Mouse (Mus musculus) c-Kit-positive CD71-positive TER-119-positive erythroid progenitor cells, embryonic 14.5 days (primary cell): Measurements from ENCODE around the gene Pfdn6.
"Not testable (repeated sequence)": the region's sequence is repeated elsewhere in the genome, so short reads cannot be mapped to it uniquely, and the experiment has no call there.

Source experiments
- DNase-seq: peaks from one replicate; pipeline ENCODE4 v3.0.0-alpha.2; 2013; ENCODE audit warnings: low spot score

The Pfdn6 gene

DNA sequence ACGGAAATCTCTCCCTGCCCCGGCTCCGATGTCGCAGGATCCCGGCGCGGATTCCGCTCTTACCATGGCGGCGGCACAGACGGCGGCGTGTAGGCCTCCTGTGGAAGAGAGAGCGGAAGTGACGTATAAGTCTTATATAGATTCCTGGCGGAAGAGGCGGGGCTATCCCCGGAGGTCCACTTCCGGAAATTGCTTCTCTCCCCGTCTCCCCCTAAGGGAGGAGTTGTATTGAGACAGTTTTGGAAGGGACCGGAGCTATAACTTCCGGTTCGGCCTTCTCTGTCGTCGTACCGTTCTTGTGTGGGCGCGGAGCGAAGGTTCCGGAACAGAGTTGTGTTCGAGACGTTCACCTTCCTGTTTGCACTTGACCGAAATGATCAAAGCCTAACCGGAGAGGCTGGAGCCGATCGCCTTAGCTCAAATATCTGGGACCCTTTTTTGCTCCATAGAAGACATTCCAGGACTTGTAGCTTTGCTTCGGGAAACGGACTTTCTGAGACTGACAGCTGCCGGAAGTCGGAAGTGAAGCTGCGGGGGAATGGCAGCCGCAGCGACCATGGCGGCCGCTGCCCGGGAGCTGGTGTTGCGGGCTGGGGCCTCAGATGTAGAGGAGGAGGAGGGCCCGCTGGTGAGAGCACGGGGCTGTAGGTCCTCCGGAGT lies 15.5 kb upstream of the Pfdn6 start, which contains the start of the genes Vps52 and Rps18:
Gene Vps52, plus strand, starts transcription at position 258 of the 660 bp plus-strand sequence.
Gene Rps18, minus strand, starts transcription at position 447 of the 660 bp plus-strand sequence.
- peak; percentile 96 for DNase-seq

DNA sequence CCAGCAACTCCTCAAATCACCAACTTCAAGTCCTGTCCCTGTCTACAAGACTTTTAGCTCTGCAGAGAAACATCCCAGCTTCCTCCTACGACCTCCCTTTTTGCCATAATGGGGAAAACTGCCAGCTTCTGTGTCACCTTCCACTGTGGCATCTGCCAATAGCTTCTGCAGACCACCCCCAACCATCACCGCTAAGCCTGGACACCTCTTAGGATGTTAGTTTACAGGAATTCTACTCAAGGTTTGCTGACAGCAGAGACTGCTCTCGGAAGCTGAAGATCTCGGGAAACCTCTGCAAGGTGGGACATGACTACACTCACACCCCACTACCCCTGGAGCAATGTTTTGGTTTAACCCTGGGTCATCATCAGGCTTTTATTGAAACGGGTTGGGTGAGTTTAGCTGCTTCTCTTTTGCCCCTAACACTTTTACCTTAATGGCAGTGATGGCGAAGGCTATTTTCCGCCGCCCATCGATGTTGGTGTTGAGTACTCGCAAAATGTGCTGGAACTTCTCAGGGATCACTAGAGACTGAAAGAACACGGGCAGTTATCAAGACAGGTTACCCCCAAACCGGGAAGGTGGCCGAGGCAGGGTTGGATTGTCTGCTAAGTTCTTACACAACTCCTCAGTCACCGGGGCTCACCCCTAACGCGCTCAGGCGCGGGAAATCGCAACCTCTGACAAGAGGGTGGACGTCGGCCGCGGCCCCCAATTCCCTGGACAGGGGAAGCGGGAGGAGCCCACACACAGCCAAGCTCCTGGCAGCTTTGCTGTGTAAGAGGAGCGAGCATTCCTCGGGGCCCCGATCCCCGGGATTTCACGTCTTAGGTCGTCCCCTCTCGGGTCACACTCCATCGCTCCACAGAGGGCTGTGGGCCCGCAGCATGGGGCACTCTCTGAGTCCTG lies 14.8 kb upstream of the Pfdn6 start:
- no peak for DNase-seq

DNA sequence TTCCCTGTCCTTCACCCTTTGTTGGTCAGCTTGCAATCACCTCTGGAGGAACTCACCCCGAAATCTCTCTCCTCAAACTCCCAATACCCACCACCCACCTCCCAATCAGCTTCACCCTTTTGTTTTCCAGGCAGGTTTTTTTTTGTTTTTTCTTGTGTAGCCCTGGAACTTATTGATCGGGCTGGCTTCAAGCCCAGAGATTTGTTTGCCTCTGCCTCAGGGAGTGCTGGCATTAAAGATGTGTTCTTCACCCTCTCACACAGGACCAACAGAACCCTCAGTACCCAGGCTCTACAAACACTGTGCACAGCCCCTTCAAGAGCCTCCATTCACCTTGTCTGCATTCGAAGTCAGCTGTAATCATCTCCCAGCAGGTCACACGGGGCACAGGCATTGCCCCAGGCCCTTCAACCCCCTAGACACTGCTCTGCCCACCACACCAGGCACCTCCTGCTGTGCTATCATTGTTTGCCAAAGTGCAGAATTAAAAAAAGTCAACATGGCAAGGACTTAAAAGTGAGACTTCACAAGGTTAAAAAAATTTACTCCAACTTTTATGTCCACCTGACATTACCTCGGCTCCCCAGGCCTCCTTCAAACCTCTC lies 13.9 kb upstream of the Pfdn6 start:
- DNase-seq, result no peak

DNA sequence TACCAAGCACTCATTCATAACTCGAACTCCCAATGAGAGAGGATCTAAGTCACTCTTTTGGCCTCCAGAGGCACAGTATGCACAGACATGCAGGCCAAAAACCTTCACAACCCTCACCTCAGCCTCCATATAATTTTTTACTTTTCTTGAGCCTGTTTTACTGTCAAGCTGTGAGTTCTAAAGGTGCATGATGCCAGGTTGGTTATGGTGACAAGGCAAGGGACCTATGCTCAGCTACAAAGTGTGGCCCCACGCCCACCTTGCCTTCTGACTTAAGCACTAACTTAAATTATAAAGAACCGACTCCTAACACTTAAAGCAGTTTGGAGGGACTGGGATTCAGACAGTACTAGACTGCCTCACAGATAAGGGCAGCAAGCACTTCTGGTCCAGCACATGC lies 13.2 kb upstream of the Pfdn6 start:
- DNase-seq, result no peak

DNA sequence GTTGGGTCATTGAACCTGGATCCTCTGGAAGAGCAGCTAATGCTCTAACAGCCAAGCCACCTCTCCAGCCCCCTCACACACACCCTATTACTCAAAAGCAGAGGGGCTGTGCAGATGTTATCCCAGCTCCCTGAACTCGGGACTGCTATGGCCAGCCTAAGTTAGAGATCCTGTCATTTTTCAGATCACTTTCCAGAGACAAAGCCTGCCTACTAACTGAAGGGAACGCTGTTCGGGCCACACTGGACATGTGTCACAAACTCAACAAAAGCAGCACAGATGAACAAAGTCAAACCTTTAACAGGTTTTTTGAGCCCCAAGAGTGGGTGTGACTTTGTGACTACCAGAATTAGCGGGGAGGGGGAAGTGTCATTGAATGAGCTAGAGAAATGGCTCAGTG lies 12.7 kb upstream of the Pfdn6 start:
- no peak for DNase-seq

DNA sequence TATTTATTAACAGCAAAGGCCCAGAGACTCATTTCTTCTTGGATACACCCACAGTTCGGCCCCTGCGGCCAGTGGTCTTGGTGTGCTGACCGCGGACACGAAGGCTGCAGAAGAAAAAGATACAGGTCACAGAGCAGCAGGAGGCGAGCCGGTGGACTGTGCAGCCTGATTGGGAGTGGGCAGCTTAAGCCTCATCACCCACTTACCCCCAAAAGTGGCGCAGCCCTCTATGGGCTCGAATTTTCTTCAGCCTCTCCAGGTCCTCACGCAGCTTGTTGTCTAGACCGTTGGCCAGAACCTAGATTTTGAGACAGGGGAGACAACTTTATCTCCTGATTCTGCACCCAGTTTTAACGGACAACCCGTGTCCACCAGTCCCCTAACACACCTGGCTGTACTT lies 11.9 kb upstream of the Pfdn6 start:
- not testable (repeated sequence) for DNase-seq

DNA sequence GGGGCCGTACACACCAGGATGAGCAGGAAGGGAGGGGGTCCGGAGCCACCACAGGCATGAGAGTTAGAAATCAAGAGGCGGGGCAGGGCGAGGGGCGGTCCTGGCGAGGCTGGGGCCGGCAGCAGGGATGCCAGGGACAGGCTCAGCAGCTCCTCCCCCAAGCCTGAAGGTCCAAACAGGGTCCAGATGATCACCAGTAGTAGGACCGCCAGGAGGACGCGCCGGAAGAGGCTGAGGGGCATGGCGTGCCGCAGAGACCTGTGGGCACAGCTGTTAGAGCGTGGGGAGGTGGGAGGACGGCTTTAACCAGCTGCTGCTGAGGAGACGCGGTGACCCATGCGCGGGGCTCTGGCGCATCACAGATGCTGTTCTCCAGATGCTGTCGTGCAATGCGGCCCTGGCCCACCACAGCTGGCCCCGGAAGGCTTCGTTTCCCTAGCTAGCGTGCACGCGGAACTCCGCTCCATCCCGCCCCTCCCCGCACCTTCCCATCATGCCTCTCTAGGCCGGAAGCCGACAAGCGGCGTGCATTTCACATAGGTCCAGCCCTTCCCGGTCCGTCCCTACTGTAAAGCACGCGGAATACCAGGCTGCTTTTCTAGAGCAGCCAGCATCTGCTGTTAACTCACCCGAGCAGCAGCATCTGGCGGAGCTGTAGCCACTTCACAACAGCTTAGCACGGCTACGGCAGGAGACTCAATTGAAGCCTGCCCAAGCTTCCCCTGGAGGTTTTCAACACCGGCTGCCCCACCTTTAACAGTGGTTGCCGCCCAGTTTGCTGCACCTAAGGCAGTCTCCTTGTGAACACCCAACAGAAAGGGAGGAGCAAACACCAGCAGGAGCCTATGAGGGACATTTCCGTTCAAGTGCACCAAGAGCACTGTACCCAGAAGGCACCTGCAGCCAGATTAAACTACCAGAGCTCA lies 11.1 kb upstream of the Pfdn6 start, which contains the start of gene B3galt4:
Gene B3galt4, minus strand, starts transcription at position 468 of the 926 bp plus-strand sequence.
- DNase-seq, result peak; percentile 85

DNA sequence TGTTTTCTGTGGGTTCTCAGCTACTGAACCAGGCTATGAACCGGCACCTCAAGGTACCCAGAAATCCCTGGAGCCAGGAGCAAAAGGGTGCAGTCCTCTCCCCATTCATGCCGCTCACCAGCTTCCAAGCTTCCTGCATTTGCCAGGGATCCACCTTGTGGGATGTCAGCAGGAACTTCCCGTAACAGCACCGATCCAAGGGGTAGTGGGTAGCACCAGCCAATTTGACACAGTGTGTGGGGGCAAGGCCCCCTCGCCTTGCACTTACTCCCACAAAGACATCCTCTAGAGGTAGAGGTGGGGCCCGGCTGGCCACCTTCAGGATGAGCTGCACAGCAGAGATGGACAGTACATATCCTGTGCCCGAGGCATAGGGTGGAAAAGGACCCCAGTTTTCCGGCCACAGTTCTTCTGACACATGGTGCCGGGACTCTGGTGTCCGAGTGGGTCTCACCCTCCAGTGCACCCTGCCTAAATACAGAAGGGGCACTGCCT lies 10.0 kb upstream of the Pfdn6 start:
- no peak for DNase-seq

DNA sequence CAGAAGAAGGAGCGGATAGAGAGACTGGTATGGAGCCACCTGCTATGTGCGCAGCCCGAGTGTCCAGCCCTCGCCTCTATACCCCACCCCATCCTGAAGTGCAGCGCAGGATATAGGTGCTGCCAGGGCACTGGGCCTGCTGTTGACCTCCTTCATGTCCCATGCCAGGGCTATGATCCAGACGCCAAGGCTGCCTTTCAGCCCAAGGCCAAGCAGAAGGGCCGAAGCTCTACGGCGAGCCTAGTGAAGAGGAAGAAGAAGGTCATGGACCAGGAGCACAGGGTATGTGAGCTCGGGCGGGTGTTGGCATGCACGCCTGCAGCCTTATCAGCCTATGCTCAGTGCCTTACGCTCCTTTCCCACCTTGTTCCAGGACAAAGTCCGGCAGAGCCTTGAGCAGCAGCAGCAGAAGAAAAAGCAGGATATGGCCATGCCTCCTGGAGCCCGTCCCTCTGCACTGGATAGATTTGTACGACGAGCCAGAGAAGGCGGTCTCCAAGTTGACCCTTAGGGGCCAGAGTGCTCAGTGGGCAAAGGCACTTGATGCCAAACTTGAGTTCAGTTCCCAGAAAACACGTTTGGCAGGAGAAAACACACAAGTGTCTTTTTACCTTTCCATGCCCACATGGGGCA lies 8.9 kb upstream of the Pfdn6 start:
- DNase-seq, result no peak

DNA sequence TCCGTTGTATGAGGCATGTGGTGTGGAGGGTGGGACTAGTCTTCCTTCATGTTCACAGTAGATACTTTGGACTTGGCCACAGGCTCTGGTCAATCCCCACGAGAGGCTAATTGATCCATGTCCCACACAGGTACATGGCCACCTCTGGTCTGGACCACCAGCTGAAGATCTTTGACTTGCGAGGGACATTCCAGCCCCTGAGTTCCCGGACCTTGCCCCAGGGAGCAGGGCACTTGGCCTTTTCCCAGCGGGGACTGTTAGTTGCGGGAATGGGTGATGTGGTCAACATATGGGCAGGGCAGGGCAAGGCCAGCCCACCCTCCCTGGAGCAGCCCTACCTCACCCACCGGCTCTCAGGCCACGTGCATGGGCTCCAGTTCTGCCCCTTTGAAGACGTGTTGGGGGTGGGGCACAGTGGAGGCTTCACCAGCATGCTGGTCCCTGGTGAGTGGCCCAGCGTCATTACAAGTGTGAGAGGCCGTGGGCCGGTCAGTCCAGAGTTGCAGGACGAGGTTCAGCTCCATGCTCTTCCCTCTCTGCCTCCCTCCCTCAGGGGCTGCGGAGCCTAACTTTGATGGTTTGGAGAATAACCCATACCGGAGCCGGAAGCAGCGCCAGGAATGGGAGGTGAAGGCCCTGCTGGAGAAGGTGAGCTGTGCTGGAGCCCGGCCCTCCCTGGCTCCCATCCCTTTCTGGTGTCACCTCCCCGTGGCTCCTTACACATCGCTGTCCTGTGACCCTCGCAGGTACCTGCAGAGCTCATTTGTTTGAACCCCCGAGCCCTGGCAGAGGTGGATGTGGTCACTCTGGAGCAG lies 8.2 kb upstream of the Pfdn6 start:
- DNase-seq, result no peak

DNA sequence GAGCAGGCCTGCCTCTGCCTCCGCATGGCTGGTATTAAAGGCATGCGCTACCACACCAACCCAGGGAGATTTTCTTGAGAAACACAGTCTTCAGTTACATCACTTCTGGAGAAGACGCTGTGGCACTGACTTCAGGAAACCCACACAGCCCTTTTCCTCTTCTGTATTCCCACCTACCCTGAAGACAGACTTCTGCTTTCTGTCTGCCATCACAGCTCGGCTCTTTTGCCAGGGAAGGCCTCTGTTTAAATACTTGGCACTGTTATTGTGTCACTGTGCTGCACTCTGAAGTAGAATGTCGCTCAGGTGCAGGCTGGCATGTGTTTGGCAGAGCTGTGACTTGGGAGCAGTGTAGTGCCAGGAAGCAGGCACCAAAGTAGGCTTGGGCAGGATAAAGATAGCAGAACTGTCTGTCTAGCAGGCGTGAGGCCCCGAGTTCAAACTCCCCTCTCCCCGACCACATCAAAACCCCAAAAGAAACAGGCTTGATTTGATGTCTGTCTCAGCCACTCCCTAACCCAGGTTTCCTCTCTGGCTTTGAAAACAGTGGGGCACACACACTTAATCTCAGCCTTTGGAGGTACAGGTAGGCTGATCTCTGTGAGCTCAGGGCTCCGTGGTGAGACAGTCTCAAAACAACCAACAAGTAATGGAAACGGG lies 7.4 kb upstream of the Pfdn6 start:
- DNase-seq, result no peak

DNA sequence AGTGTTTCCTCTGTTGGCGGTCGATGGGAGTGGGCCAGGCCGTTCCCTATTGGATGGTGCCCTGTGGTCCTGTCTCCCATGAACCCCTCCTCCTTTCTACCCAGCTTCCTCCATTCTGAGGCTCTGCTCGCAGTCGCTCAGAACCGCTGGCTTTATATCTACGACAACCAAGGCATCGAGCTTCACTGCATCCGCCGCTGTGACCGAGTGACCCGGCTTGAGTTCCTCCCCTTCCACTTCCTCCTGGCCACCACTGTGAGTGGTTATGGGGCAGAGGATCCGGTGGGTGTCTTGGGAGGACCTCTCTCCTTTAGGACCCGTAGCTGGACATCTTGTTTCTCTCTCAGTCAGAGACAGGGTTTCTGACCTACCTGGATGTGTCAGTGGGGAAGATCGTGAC lies 3.3 kb upstream of the Pfdn6 start:
- DNase-seq, result no peak

DNA sequence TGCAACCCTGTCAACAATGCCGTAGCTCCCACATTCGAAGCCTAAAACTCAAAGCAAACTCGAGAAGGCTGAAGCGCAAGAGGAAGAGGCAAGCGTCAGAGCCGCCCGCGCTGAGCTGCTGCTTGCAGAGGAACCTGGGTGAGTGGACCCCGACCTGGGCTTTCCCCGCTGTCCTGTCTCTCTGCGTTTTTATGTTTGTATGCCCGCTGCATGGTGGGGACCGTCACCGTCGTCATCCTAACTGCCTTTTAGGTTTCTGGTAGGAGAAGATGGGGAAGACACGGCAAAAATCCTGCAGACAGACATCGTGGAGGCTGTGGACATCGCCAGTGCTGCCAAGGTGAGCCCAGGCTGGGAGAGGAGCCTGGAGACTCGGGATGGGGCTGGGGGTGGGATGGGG lies 1.2 kb upstream of the Pfdn6 start:
- DNase-seq, result no peak

DNA sequence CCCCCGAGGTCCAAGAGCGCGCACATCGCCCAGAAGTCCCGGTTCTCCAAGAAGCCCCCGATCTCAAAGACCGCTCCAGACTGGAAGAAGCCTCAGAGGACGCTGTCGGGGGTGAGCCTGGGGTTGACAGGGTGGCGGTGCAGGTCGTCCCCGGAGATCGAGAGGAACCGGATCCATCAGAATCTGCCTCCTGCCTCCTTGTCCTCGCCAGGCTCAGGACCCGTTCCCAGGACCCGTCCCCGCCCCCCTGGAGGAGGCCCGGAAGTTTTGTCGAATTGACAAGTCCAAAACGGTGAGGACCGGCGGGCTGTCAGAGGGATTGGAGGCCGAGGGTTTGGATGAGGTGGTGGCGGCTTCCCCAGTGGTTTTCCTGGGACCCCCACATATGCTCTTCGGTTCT lies 838 bp upstream of the Pfdn6 start:
- no peak for DNase-seq

DNA sequence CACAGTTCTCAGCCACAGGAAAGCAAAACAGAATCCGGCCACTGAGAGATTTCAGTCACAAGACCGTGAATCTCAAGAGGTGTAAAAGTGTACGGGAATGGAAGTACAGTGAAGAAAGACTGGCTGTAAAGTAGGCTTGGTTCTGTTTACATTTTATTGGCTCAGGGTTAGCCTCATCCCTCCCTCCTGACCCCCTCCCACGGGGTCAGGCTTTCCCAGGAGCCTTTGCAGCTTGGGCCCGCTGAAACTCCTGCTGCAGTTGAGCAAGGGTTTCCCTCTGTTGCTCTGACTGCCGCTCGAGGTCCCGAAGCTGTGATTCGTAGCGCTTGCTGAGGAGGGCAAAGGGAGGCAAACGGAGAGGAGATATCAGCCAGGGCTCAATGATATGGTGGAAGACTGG lies 1.4 kb downstream of the Pfdn6 start:
- no peak for DNase-seq

DNA sequence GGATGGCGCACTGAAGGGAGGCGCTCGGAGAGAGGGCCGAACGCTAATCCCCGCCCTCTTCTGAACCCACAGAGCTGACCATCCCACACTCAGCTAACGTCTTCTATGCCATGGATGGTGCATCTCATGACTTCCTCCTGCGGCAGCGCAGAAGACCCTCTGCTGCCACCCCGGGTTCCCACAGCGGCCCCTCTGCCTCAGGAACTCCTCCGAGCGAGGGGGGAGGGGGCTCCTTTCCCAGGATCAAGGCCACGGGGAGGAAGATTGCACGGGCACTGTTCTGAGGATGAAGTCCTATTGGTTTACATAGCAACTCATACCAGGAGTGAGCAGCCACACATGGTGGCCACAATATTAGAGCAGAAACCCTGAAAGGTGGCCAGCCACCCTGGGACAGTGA lies 3.1 kb downstream of the Pfdn6 start:
- no peak for DNase-seq

DNA sequence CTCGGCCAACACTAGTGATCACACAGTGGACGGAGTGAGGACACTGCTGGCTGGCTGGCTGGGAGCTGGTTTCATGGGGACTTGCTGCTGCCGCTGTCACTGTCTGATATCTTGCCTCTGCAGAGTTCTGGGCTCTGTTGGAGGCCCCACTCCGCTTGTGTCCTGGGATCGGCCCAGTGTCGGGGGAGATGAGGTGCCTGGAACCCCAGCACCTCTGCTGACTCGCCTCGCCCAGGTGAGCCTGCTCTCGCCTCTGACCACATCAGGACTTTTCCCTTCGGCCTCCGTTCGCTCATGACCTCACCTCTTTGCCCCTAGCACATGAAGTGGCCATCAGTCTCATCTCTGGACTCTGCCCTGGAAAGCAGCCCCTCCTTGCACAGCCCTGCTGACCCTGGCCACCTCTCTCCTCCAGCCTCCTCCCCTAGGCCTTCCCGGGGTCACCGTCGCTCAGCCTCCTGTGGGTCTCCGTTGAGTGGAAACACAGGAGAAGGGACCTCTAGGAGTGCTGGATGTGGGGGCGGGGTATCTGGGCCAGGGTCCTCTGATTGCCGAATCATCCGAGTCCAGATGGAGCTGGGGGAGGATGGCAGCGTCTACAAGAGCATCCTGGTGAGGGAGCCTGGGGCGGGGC lies 4.6 kb downstream of the Pfdn6 start:
- no peak for DNase-seq

DNA sequence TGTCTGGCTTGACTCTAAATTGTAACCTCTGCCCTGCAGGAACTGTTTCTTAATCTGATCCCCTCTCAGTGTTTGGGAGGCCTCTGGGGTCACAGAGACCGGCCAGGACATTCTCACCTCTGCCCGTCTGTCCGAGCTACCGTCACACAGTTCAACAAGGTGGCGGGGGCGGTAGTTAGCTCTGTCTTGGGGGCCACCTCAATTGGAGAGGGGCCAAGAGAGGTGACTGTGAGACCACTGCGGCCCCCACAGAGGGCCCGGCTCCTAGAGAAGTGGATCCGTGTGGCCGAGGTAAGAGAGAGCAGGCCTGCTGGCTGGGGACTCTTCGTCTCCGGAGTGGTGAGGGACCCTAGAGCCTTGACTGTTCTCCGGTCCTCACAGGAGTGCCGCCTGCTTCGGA lies 7.2 kb downstream of the Pfdn6 start:
- no peak for DNase-seq

DNA sequence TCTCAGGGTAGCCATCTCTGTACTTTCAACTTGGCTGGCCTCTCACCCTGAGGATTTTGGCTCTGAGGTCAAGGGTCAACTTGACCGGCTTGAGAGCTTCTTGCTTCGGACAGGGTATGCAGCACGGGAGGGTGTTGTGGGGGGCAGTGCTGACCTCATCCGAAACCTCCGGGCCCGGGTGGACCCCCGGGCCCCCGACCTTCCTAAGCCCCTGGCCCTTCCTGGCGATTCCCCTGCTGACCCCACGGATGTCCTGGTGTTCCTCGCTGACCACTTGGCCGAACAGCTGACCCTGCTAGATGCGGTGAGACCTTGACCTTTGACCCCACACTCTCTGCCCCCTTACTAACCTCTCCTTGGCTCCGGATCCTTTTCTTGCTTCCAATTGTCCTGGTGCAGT lies 7.7 kb downstream of the Pfdn6 start:
- DNase-seq, result no peak
